Mouse (Mus musculus): ENCODE data around the gene Ppil6. TPM values are rescaled to one million over a fixed set of nuclear protein-coding genes. Genes with fewer than 3 reads are reported as not detected.

Ppil6 gene
- polyA plus RNA-seq, 1 experiment from 2014 or later, result 1.4 TPM

- Histone ChIP-seq H3K27ac (ENCODE audit: low read length) (no peak overlapping the region), H3K27me3 (ENCODE audit: control insufficient read depth, insufficient read depth, low read length) (no peaks in the 10 kb centered on the region), H3K9me3 (replicated peaks; ENCODE audit: control insufficient read depth, low read length) (no peaks in the 10 kb centered on the region), H3K36me3 (ENCODE audit: control insufficient read depth, insufficient read depth) (peaks cover 37% of the 10 kb centered on the region), H3K4me3 (ENCODE audit: low read length) (no peak overlapping the region), H3K4me1 (ENCODE audit: control insufficient read depth, insufficient read depth, low read length) (no peaks in the 10 kb centered on the region), H3K4me2 (ENCODE audit: low read depth, low read length) (no peak overlapping the region), H3K9ac (ENCODE audit: low read length) (no peak overlapping the region)
- no peak for ATAC-seq (replicated peaks; ENCODE audit: extremely low read depth, insufficient read depth, low FRiP score)
- 97% methylated on average over 4 of the region's 4 CpGs for WGBS
Measured at GRCm38 (mm10) chr10:41537226-41537982, 47.2 kb downstream of the Ppil6 start.

DNA sequence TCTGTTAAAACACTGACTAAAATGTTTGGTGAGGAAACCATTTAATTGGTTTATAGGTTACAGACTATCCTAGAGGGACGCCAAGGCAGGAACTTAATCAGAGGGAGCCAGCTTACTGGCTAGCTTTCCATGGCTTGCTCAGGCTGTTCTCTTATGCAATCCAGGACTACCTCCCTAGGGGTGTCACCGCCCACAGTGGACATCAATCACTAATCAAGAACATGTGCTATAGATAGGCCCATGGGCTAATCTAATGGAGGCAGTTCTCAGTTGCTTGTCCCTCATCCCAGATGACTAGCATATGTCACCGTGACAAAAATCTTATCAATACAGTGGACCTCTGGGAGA lies 47.7 kb downstream of the Ppil6 start:
- Histone ChIP-seq H3K27ac (ENCODE audit: low read length) (no peak overlapping the region), H3K4me2 (ENCODE audit: low read depth, low read length) (no peak overlapping the region), H3K36me3 (ENCODE audit: control insufficient read depth, insufficient read depth) (peaks cover 33% of the 10 kb centered on the region), H3K4me3 (ENCODE audit: low read length) (no peak overlapping the region), H3K4me1 (ENCODE audit: control insufficient read depth, insufficient read depth, low read length) (no peaks in the 10 kb centered on the region), H3K9me3 (replicated peaks; ENCODE audit: control insufficient read depth, low read length) (no peaks in the 10 kb centered on the region), H3K9ac (ENCODE audit: low read length) (no peak overlapping the region), H3K27me3 (ENCODE audit: control insufficient read depth, insufficient read depth, low read length) (no peaks in the 10 kb centered on the region)
- no peak for ATAC-seq (replicated peaks; ENCODE audit: extremely low read depth, insufficient read depth, low FRiP score)
- WGBS, result 86% methylated on average over 3 of the region's 3 CpGs

GRCm38 (mm10) chr10:41538986-41539385 lies 48.7 kb downstream of the Ppil6 start:
- no peak overlapping the region for H3K4me2 ChIP-seq (ENCODE audit: low read depth, low read length)
- no peak overlapping the region for H3K27ac ChIP-seq (ENCODE audit: low read length)
- H3K4me3 ChIP-seq (ENCODE audit: low read length), result no peak overlapping the region
- H3K27me3 ChIP-seq (ENCODE audit: control insufficient read depth, insufficient read depth, low read length), result no peaks in the 10 kb centered on the region
- H3K4me1 ChIP-seq (ENCODE audit: control insufficient read depth, insufficient read depth, low read length), result no peaks in the 10 kb centered on the region
- H3K36me3 ChIP-seq (ENCODE audit: control insufficient read depth, insufficient read depth), result peaks cover 22% of the 10 kb centered on the region
- 91% methylated on average over 4 of the region's 4 CpGs for WGBS
- H3K9me3 ChIP-seq (replicated peaks; ENCODE audit: control insufficient read depth, low read length), result no peaks in the 10 kb centered on the region
- ATAC-seq (replicated peaks; ENCODE audit: extremely low read depth, insufficient read depth, low FRiP score), result no peak
- no peak overlapping the region for H3K9ac ChIP-seq (ENCODE audit: low read length)

DNA sequence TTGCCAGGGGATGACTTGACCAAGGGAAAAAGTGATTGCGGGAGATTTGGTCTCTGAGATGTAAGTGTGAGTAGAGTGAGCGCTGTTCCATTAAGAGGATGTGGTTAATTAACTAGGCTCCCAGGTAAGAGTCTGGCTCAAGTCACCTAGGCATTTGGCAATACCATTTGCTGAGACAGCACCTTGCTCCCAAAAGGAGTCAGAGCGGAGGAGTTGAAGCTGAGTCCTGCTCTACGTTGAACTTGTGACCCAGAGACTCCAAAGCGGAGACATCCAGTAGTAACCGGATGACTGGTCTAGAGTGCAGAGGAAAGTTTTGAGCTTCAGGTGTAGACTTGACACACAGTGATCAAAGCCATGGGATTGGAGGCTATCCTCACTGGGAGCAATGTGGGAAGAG lies 51.8 kb downstream of the Ppil6 start:
- peaks cover 7% of the 10 kb centered on the region; the same call in 1 of the 2 replicates for H3K36me3 ChIP-seq (ENCODE audit: control insufficient read depth, insufficient read depth)
- H3K9ac ChIP-seq (ENCODE audit: low read length), result no peak overlapping the region
- no peak overlapping the region for H3K27ac ChIP-seq (ENCODE audit: low read length)
- H3K9me3 ChIP-seq (replicated peaks; ENCODE audit: control insufficient read depth, low read length), result no peaks in the 10 kb centered on the region
- H3K4me3 ChIP-seq (ENCODE audit: low read length), result no peak overlapping the region
- 91% methylated on average over 6 of the region's 6 CpGs for WGBS
- no peak overlapping the region for H3K4me2 ChIP-seq (ENCODE audit: low read depth, low read length)
- no peak for ATAC-seq (replicated peaks; ENCODE audit: extremely low read depth, insufficient read depth, low FRiP score)
- no peaks in the 10 kb centered on the region for H3K27me3 ChIP-seq (ENCODE audit: control insufficient read depth, insufficient read depth, low read length)
- H3K4me1 ChIP-seq (ENCODE audit: control insufficient read depth, insufficient read depth, low read length), result peaks cover 7% of the 10 kb centered on the region

GRCm38 (mm10) chr10:41543439-41543838 lies 53.2 kb downstream of the Ppil6 start:
- H3K4me3 ChIP-seq (ENCODE audit: low read length), result no peak overlapping the region
- no peak overlapping the region for H3K9ac ChIP-seq (ENCODE audit: low read length)
- 0 out of 2 replicates have a peak, but pooled peaks cover under 1% of the 10 kb centered on the region for H3K9me3 ChIP-seq (replicated peaks; ENCODE audit: control insufficient read depth, low read length)
- 74% methylated on average over 4 of the region's 4 CpGs for WGBS
- peaks cover 2% of the 10 kb centered on the region; the same call in 1 of the 2 replicates for H3K36me3 ChIP-seq (ENCODE audit: control insufficient read depth, insufficient read depth)
- no peak overlapping the region for H3K4me2 ChIP-seq (ENCODE audit: low read depth, low read length)
- H3K27me3 ChIP-seq (ENCODE audit: control insufficient read depth, insufficient read depth, low read length), result no peaks in the 10 kb centered on the region
- H3K4me1 ChIP-seq (ENCODE audit: control insufficient read depth, insufficient read depth, low read length), result peaks cover 7% of the 10 kb centered on the region
- no peak overlapping the region for H3K27ac ChIP-seq (ENCODE audit: low read length)
- no peak for ATAC-seq (replicated peaks; ENCODE audit: extremely low read depth, insufficient read depth, low FRiP score)

DNA sequence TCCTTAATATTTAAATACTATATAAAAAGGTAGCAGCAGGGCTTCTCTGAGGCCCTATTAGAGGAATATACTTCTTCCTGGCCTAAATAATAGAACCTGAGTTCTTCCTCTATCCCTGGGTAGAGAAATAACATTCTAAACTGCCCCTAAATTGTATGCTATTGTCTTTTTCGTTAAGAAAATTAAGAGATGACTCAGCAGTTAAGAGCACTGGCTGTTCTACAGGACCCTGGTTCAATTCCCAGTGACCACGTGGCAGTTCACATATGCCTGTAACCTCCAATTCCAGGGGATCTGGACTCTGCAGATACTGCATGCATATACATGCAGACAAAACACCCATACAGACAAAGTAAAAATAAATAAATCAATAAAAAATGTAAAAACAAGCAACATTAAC lies 53.6 kb downstream of the Ppil6 start:
- H3K27me3 ChIP-seq (ENCODE audit: control insufficient read depth, insufficient read depth, low read length), result no peaks in the 10 kb centered on the region
- H3K4me1 ChIP-seq (ENCODE audit: control insufficient read depth, insufficient read depth, low read length), result peaks cover 7% of the 10 kb centered on the region
- WGBS, result 71% methylated on average over 2 of the region's 2 CpGs
- H3K4me3 ChIP-seq (ENCODE audit: low read length), result no peak overlapping the region
- no peak for ATAC-seq (replicated peaks; ENCODE audit: extremely low read depth, insufficient read depth, low FRiP score)
- peaks cover 2% of the 10 kb centered on the region; the same call in 1 of the 2 replicates for H3K36me3 ChIP-seq (ENCODE audit: control insufficient read depth, insufficient read depth)
- H3K4me2 ChIP-seq (ENCODE audit: low read depth, low read length), result no peak overlapping the region
- no peak overlapping the region for H3K27ac ChIP-seq (ENCODE audit: low read length)
- 0 out of 2 replicates have a peak, but pooled peaks cover 2% of the 10 kb centered on the region for H3K9me3 ChIP-seq (replicated peaks; ENCODE audit: control insufficient read depth, low read length)
- H3K9ac ChIP-seq (ENCODE audit: low read length), result no peak overlapping the region

DNA sequence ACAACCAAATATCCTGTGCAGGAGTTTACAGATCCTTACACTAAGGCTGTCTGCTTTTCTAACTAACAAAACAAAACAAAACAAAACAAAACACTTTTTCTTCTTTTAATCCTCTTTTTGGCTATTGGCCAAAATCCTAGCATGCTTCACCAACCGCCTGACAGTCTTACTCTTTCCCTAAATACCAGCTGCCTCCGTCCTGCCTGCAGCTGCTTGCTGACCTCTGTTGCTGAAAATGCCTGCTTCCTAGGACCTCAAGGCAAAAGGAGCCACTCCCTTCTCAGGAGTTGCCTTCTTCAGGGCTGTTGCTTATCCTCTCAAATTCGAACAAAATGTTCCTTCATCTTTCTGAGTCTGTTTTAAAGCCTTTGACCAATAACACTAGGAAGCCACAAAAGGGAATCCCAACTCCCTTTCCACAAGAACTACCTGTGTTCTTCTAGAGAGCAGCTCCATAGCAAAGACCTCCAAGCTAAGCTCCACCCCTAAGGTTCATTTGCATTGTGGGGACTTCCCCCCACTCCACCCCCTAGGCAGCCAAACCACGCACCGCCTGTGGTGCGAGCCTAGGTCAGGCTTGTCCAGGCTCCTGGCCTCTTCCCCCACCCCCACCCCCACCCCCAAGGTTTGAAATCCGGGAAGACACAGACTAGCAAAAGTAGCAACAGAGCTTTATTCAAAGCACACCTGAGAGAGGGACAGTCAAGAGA lies 54.4 kb downstream of the Ppil6 start:
- peaks cover 3% of the 10 kb centered on the region; the same call in 1 of the 2 replicates for H3K36me3 ChIP-seq (ENCODE audit: control insufficient read depth, insufficient read depth)

GRCm38 (mm10) chr10:41545224-41545755 lies 55.1 kb downstream of the Ppil6 start:
- WGBS, result 54% methylated on average over 7 of the region's 7 CpGs
- peaks cover 7% of the 10 kb centered on the region for H3K4me1 ChIP-seq (ENCODE audit: control insufficient read depth, insufficient read depth, low read length)
- ATAC-seq (replicated peaks; ENCODE audit: extremely low read depth, insufficient read depth, low FRiP score), result no peak
- no peak overlapping the region for H3K27ac ChIP-seq (ENCODE audit: low read length)
- no peaks in the 10 kb centered on the region for H3K27me3 ChIP-seq (ENCODE audit: control insufficient read depth, insufficient read depth, low read length)
- no peak overlapping the region for H3K4me2 ChIP-seq (ENCODE audit: low read depth, low read length)
- peaks cover 3% of the 10 kb centered on the region; the same call in 1 of the 2 replicates for H3K36me3 ChIP-seq (ENCODE audit: control insufficient read depth, insufficient read depth)
- H3K9ac ChIP-seq (ENCODE audit: low read length), result no peak overlapping the region
- no peak overlapping the region for H3K4me3 ChIP-seq (ENCODE audit: low read length)
- H3K9me3 ChIP-seq (replicated peaks; ENCODE audit: control insufficient read depth, low read length), result peaks cover 11% of the 10 kb centered on the region

More for the DNA sequence above, 54.4 kb downstream of the Ppil6 start:
- no peaks in the 10 kb centered on the region for H3K27me3 ChIP-seq (ENCODE audit: control insufficient read depth, insufficient read depth, low read length)
- no peak for ATAC-seq (replicated peaks; ENCODE audit: extremely low read depth, insufficient read depth, low FRiP score)
- no peak overlapping the region for H3K27ac ChIP-seq (ENCODE audit: low read length)
- peaks cover 10% of the 10 kb centered on the region for H3K9me3 ChIP-seq (replicated peaks; ENCODE audit: control insufficient read depth, low read length)
- no peak overlapping the region for H3K4me3 ChIP-seq (ENCODE audit: low read length)
- 10% methylated on average over 7 of the region's 7 CpGs for WGBS
- no peak overlapping the region for H3K9ac ChIP-seq (ENCODE audit: low read length)
- H3K4me1 ChIP-seq (ENCODE audit: control insufficient read depth, insufficient read depth, low read length), result peaks cover 7% of the 10 kb centered on the region
- no peak overlapping the region for H3K4me2 ChIP-seq (ENCODE audit: low read depth, low read length)
